Mouse (Mus musculus): ENCODE data around the gene Gabpb1. TPM values are rescaled to one million over a fixed set of nuclear protein-coding genes. Genes with fewer than 3 reads are reported as not detected.

Gabpb1 gene
- polyA plus RNA-seq, 1 experiment from 2014 or later: 61.8 TPM

DNA sequence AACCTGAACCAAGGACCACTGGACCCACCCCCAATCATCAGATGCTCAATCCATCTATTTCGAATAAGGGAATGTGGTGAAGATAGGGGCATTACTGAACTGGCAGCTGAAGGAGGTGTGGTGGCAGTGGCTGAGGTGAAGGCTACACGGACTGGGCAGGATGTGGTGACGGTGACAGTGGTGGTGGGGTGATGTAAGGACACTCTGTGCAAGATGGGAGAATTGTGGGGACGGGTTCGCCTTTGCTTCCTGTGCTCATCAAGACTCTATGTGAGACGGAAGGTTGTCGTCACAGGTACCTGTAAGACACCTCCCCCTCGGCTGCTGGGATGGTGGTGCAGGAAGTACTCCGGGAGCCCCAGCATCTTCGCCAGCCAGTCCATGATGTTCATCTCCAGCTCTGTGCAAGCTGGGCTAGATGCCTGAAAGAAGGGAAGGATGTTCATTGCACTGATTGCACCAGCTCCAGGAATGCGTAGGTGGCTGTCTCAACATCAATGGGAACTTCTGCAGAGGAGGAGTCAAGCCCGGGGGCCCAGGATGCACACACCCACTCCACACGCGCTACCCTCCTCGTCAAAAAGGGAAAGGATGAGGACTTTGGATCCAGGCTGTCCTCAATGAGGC, 70.0 kb downstream of the Gabpb1 start:
- Histone ChIP-seq H3K4me2 (no peak overlapping the region), H3K4me1 (no peaks in the 10 kb centered on the region), H3K27me3 (no peaks in the 10 kb centered on the region), H3K9me3 (no peaks in the 10 kb centered on the region), H3K4me3 (no peak overlapping the region), H3K9ac (no peak overlapping the region), H3K27ac (no peak overlapping the region), H3K36me3 (no peaks in the 10 kb centered on the region)
- ATAC-seq (ENCODE audit: borderline replicate concordance, extremely low read depth, low FRiP score, low TSS enrichment): no peak
- WGBS: 80% methylated on average over 15 of the region's 15 CpGs

DNA sequence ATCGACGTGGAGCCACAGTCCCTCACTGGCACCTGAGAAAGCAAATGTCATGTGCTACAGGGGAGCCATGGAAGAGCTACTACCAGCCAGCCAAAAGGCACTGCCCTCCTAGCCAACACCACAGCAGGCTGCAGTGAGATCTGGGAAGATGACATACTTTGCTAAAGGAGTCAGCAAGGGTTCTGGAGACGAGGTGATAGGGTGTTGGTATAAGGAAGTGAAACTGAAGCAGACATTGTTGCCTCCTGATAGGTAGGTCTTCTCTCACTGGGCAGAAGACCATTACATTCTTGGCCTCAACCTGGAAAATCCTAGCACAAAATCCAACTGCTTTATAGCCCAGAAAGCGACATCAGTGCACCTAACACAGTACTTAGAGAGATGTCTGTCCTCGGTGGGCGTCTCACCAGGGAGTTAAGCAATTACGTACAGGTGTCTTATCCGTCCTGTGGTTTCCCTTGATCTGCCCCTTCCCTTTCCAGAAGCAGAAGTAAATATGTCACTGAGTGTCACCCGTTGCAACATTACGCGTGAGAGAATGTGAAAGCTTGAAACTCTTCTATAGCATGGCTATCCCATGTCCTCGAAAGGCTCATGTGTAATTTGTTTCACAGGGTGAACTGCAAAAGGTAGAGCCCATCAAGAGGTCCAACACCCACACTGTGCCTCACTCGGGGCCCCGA, 74.1 kb downstream of the Gabpb1 start:
- H3K27ac ChIP-seq: no peak overlapping the region
- H3K9me3 ChIP-seq: no peaks in the 10 kb centered on the region
- no peaks in the 10 kb centered on the region for H3K4me1 ChIP-seq
- WGBS: 81% methylated on average over 14 of the region's 14 CpGs
- H3K36me3 ChIP-seq: no peaks in the 10 kb centered on the region
- no peak for ATAC-seq (ENCODE audit: borderline replicate concordance, extremely low read depth, low FRiP score, low TSS enrichment)
- no peak overlapping the region for H3K4me2 ChIP-seq
- H3K4me3 ChIP-seq: no peak overlapping the region
- H3K9ac ChIP-seq: no peak overlapping the region
- no peaks in the 10 kb centered on the region for H3K27me3 ChIP-seq

DNA sequence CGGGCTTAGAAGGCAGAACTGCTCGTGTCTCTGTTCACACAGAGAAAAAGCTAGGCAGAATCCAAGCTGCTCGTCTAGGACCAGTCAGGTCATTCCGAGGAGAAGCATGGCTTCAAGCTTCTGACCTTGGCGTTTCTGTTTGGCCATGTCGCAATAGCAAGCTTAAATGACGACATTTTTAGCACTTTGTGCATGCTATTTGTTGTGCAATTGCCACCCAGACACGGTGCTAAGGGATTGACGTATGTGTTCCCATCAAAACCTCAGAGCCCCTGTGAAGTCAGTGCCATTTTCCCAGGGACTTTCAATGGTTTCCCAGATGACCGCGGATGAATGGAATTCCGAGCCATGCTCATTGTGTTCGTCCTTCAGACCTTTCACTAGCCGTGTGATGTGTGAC, 75.6 kb downstream of the Gabpb1 start:
- no peaks in the 10 kb centered on the region for H3K27me3 ChIP-seq
- H3K4me1 ChIP-seq: no peaks in the 10 kb centered on the region
- 74% methylated on average over 14 of the region's 14 CpGs for WGBS
- H3K36me3 ChIP-seq: no peaks in the 10 kb centered on the region
- no peak overlapping the region for H3K27ac ChIP-seq
- no peak overlapping the region for H3K4me3 ChIP-seq
- ATAC-seq (ENCODE audit: borderline replicate concordance, extremely low read depth, low FRiP score, low TSS enrichment): no peak
- no peaks in the 10 kb centered on the region for H3K9me3 ChIP-seq
- H3K9ac ChIP-seq: no peak overlapping the region
- no peak overlapping the region for H3K4me2 ChIP-seq

DNA sequence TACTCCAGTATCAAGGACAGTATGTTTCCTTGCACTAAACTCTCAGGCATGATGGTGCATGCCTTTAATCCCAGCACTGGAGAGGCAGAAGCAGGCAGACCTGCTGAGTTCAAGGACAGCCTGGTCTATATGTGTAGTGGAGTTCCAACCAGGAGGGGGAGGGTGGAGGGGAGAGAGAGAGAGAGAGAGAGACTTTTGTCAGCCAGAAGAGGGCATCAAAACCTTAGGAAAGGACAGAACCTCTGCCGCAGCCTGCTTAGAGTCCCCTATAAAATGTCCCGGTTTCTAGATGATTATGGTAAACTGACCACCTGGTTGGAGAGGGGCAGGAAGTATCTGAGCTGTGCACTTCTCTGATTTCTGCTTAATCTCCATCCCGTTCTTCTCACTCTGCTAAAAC, 77.1 kb downstream of the Gabpb1 start:
- no peaks in the 10 kb centered on the region for H3K4me1 ChIP-seq
- no peaks in the 10 kb centered on the region for H3K27me3 ChIP-seq
- no peak overlapping the region for H3K9ac ChIP-seq
- WGBS: 8% methylated on average over 3 of the region's 3 CpGs
- ATAC-seq (ENCODE audit: borderline replicate concordance, extremely low read depth, low FRiP score, low TSS enrichment): no peak
- no peak overlapping the region for H3K4me2 ChIP-seq
- no peaks in the 10 kb centered on the region for H3K36me3 ChIP-seq
- no peak overlapping the region for H3K27ac ChIP-seq
- no peaks in the 10 kb centered on the region for H3K9me3 ChIP-seq
- no peak overlapping the region for H3K4me3 ChIP-seq

DNA sequence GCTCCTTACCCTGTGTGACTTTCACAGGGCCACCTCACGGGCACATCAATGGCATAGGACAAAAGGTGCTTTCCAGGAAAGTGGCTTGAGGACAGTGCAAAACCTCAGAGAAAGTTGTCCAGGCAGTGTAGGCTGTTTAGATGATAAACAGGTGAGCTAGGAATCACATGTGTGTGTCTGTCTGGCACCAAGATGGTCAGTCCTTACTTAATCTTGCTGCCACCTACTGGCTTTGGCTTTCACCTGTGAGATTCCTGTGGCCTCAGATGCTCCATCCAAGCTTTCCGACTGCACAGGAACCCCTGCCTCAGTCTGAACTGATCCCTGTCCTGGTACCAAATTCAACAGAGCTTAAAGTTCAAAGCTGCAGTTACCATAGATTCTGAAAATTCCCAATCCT, 77.8 kb downstream of the Gabpb1 start:
- no peaks in the 10 kb centered on the region for H3K36me3 ChIP-seq
- no peak overlapping the region for H3K27ac ChIP-seq
- no peaks in the 10 kb centered on the region for H3K4me1 ChIP-seq
- H3K4me2 ChIP-seq: no peak overlapping the region
- WGBS: 58% methylated on average over 2 of the region's 2 CpGs
- no peaks in the 10 kb centered on the region for H3K9me3 ChIP-seq
- no peak overlapping the region for H3K4me3 ChIP-seq
- ATAC-seq (ENCODE audit: borderline replicate concordance, extremely low read depth, low FRiP score, low TSS enrichment): no peak
- H3K27me3 ChIP-seq: no peaks in the 10 kb centered on the region
- no peak overlapping the region for H3K9ac ChIP-seq

DNA sequence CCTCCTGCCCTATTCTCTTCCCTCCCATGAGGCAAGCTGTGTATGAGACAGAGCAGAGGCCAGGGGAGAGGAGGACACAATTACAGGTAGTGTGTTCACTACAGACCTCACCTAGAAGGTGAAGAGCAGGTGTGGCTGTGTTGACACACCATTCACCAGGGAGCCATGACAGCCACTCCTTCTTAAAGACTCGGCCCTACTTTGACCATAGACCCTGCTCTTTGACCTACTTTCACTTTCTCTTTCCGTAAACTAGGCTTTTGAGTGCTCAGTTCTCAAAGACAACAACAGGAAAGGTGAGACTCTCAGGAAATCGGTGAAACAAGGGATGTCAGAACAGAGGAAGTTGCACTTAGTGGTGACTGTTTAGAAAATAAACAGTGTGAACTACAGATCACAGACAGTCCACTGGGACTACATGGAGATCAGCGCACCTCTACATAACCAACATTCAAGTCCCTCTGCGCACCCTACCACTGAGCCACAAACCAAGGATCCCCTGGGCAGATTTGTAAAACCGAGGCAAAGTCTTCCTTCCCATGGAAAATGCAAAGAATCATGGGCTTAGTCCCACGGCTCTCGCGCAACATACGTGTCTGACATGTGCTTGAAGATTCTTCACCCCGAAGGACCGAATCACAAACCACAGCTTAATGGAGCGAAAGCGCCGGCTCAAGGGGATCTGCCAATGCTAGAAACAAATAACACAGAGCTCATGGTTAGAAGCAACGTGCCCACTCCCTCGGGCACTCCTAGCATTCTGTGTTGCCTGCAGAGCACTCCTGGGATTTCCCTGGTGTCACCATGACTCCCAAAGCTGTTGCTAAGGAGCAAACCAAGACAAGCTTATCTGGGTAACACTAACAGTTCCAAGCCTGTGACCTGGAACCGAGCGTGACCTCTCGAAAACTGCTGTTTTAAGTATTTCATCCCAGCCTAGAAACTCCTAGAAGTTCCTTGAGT, 78.6 kb downstream of the Gabpb1 start:
- ATAC-seq (ENCODE audit: borderline replicate concordance, extremely low read depth, low FRiP score, low TSS enrichment): no peak
- H3K27me3 ChIP-seq: no peaks in the 10 kb centered on the region
- no peak overlapping the region for H3K27ac ChIP-seq
- H3K4me3 ChIP-seq: no peak overlapping the region
- H3K4me2 ChIP-seq: peak overlapping the region; percentile 23; the same call in 1 of the 2 replicates
- WGBS: 74% methylated on average over 20 of the region's 20 CpGs
- no peaks in the 10 kb centered on the region for H3K36me3 ChIP-seq
- H3K9me3 ChIP-seq: no peaks in the 10 kb centered on the region
- H3K4me1 ChIP-seq: no peaks in the 10 kb centered on the region
- no peak overlapping the region for H3K9ac ChIP-seq

DNA sequence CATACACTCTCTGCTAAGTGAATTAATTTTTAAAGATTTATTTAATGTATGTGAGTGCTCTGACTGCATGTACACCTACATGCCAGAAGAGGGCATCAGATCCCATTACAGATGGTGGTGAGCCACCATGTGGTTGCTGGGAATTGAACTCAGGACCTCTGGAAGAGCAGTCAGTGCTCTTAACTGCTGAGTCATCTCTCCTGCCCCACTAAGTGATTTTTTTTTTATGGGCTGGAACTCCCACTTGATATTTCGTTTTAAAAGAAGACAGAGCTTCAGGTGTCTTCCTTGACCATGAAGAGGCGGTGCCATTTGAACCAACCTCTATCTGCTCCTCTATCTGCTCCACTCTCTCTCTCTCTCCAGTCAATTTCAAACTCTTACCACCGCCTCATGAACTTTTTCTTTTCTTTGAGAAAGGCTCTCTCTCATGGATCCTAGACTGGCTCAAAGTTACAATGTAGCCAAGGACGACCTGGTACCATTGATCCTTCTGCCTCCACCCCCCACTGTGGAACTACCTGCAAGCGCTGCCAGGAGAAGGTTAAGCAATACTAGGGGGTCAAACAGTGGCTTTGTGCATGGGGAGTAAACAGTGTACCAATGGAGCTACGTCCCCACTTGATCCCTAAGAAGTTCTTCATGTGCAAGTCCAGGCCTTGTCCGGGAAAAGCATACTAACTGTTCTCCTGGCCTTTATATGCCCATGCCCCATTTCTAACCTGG, 79.6 kb downstream of the Gabpb1 start:
- Histone ChIP-seq H3K9me3 (no peaks in the 10 kb centered on the region), H3K27me3 (no peaks in the 10 kb centered on the region), H3K9ac (no peak overlapping the region), H3K27ac (no peak overlapping the region), H3K4me3 (no peak overlapping the region), H3K4me1 (no peaks in the 10 kb centered on the region), H3K36me3 (no peaks in the 10 kb centered on the region), H3K4me2 (no peak overlapping the region)
- WGBS: 79% methylated on average over 7 of the region's 7 CpGs
- ATAC-seq (ENCODE audit: borderline replicate concordance, extremely low read depth, low FRiP score, low TSS enrichment): no peak

DNA sequence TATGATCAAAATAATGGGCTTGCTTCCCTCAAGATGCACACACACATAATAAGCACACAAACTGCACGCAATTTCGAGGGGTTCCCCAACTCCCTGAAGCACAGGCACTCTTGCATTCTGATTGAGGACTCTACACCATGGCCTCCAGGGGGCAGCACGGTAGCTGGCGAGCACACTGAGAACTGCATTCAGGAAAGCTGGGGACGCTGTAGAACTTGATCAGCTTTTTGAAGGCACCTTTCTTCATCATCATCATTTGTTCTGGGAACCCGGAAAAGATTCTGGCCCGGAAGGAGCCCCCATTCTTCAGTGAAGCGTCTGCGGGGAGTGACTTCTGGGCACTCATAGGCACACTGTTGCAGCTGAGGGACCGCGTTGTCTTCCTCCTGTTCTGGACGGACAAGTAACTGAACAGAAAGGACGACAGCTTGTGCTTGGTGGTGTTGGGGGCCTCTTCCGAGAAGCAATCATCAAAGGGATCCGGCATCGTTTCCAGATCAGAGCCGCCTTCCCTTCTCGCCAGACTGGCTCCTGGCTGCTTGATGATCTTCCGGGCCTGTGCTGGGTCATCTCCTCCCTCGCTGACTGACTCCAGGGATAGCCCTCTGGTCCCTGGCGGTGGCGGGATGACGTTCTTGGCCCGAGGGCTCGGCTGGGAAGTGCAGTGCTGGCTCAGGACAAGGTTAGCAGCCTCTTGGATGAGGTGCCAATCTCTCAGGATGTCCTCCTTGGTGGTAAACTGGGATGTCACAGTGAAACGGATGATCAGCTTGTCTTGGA, 82.1 kb downstream of the Gabpb1 start:
- H3K9ac ChIP-seq: peak overlapping the region; percentile 43
- no peaks in the 10 kb centered on the region for H3K27me3 ChIP-seq
- H3K36me3 ChIP-seq: no peaks in the 10 kb centered on the region
- no peak for ATAC-seq (ENCODE audit: borderline replicate concordance, extremely low read depth, low FRiP score, low TSS enrichment)
- no peak overlapping the region for H3K27ac ChIP-seq
- peak overlapping the region; percentile 32 for H3K4me3 ChIP-seq
- no peaks in the 10 kb centered on the region for H3K4me1 ChIP-seq
- no peaks in the 10 kb centered on the region for H3K9me3 ChIP-seq
- peak overlapping the region; percentile 70 for H3K4me2 ChIP-seq
- WGBS: 26% methylated on average over 26 of the region's 26 CpGs

DNA sequence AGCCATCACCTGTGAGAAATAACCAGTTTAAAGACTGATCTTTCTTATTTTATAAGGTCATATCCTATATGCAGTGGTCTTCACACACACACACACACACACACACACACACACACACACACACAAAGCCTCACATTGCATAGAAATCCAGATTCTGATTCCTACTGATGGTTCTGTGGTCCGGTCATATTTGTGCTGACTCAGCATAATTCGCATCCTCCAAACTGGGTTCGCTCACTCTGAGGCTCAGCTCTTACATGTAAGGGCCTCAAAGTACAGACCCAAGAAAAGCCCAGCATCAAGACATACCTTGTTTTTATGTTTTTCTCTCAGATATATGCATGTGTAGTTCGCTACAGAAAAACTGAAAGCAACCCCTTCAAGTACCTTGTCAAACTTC, 84.8 kb downstream of the Gabpb1 start:
- no peaks in the 10 kb centered on the region for H3K36me3 ChIP-seq
- H3K27ac ChIP-seq: no peak overlapping the region
- no peaks in the 10 kb centered on the region for H3K9me3 ChIP-seq
- 88% methylated on average over 4 of the region's 4 CpGs for WGBS
- no peaks in the 10 kb centered on the region for H3K4me1 ChIP-seq
- no peak overlapping the region for H3K4me2 ChIP-seq
- H3K9ac ChIP-seq: no peak overlapping the region
- ATAC-seq (ENCODE audit: borderline replicate concordance, extremely low read depth, low FRiP score, low TSS enrichment): no peak
- no peak overlapping the region for H3K4me3 ChIP-seq
- no peaks in the 10 kb centered on the region for H3K27me3 ChIP-seq

DNA sequence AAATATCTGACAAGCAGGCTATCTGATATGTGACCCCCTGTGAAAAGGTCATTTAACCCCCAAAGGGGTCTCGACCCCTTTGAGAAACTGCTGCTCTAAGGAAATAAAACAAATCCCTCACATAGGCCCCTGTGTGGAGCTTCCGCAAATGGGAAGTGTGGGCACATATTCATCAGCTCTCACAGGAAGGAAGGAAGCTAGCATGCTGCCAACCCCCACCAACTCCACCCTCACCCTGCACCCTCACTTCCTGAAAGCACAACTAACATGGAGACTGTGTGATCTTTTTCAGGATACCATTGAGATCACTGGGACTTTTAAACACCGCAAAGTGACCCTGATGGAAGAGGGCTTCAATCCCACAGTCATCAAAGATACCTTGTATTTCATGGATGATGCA, 88.7 kb downstream of the Gabpb1 start:
- H3K4me3 ChIP-seq: no peak overlapping the region
- no peak for ATAC-seq (ENCODE audit: borderline replicate concordance, extremely low read depth, low FRiP score, low TSS enrichment)
- H3K4me1 ChIP-seq: no peaks in the 10 kb centered on the region
- no peaks in the 10 kb centered on the region for H3K36me3 ChIP-seq
- no peaks in the 10 kb centered on the region for H3K27me3 ChIP-seq
- WGBS: 77% methylated on average over 3 of the region's 3 CpGs
- no peak overlapping the region for H3K27ac ChIP-seq
- no peaks in the 10 kb centered on the region for H3K9me3 ChIP-seq
- H3K9ac ChIP-seq: no peak overlapping the region
- no peak overlapping the region for H3K4me2 ChIP-seq
